Mouse (Mus musculus) brain, embryonic 14.5 days (tissue): Measurements from ENCODE around the gene Fut4.

Experiments
- CTCF ChIP-seq: fragments of 200-500 bp; IDR thresholded peaks from 2 replicates; pipeline ENCODE4 v1.5.1; 2012; ENCODE audit warnings: inconsistent platforms, mild to moderate bottlenecking, moderate library complexity, borderline replicate concordance; ENCODE audit not compliant: insufficient read depth, insufficient read length; ENCODE audit errors: extremely low read depth
- POLR2A ChIP-seq: fragments of 200-500 bp; IDR thresholded peaks from 2 replicates; pipeline ENCODE4 v1.6.1; 2012; ENCODE audit warnings: mild to moderate bottlenecking, inconsistent platforms, borderline replicate concordance; ENCODE audit not compliant: poor library complexity, insufficient read depth, insufficient read length, severe bottlenecking; ENCODE audit errors: extremely low read depth

DNA sequence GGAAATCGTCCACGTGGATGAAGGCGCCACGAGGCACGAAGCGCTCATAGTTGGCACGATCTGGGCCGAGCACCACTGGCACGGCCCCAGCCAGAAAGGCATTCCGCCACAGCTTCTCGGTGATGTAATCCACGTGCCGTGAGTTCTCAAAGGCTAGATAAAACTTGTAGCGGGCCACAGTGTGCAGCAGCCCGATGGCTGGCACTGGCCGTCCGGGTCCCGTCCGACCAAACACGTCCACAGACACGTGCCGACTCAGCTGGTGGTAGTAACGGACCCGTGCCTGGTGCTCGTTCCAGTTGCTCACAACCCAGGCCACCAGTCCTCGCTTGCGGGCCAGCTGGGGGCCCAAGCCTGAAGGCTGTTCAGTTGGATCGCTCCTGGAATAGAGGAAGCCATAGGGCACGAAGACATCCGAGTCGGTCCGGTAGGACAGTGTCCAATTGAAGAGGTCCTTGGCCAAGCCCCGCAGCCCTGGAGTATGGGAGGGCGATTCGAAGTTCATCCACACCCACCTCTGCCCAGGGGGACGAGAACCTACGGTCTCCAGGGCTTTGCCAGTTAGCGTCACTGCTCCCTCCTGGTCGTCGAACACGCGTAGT, 1.2 kb downstream of the Fut4 start:
- no peak for TF ChIP-seq CTCF
- TF ChIP-seq POLR2A: no peak
